In genomic region chr6:17748866-17749582, GRCm38 (mm10) we compare ENCODE assay signal across 8 mouse cellular contexts. TPM values are rescaled to one million over a fixed set of nuclear protein-coding genes. Genes with fewer than 3 reads are reported as not detected.
A peak's percentile ranks its signal among the peaks of the same experiment; 100 is the strongest.
DNase-seq lines count a peak whose midpoint lies in the region; ATAC-seq and TF ChIP-seq lines count a peak whose summit lies in the region.

No protein-coding gene starts in this region.

- whole genome bisulfite sequencing in kidney, adult 2 months, result 14% methylated on average over 18 of the region's 18 CpGs
- 6% methylated on average over 18 of the region's 18 CpGs for WGBS in limb, embryonic 11.5 days
- WGBS in midbrain, embryonic 12.5 days, result under 1% methylated on average over 18 of the region's 18 CpGs

- H3K9ac ChIP-seq in limb, embryonic 11.5 days (ENCODE audit: low read length), result peak overlapping the region; percentile 60
- H3K9ac ChIP-seq in midbrain, embryonic 12.5 days (replicated peaks), result peak overlapping the region; percentile 84

- peak overlapping the region; percentile 61 for H3K27ac ChIP-seq in cortical plate, adult 2 months (ENCODE audit: insufficient read depth, low read length)
- H3K27ac ChIP-seq in kidney, adult 2 months (ENCODE audit: insufficient read depth, low read depth, low read length), result no peak overlapping the region
- no peak overlapping the region for H3K27ac ChIP-seq in limb, embryonic 11.5 days (replicated peaks; ENCODE audit: low read depth, low read length)
- H3K27ac ChIP-seq in midbrain, embryonic 12.5 days (replicated peaks), result peak overlapping the region; percentile 98

- no peaks in the 10 kb centered on the region for H3K36me3 ChIP-seq in kidney, adult 2 months (ENCODE audit: control insufficient read depth, insufficient read depth, low read length)
- no peaks in the 10 kb centered on the region for H3K36me3 ChIP-seq in limb, embryonic 11.5 days (ENCODE audit: control insufficient read depth, insufficient read depth, low read length)
- H3K36me3 ChIP-seq in midbrain, embryonic 12.5 days, result no peaks in the 10 kb centered on the region

- no peak for TF ChIP-seq CTCF in cortical plate, adult 2 months (IDR thresholded peaks at IDR 0.05; ENCODE audit: extremely low read depth, insufficient read depth, low read length)
- no peak for TF ChIP-seq CTCF in kidney, adult 2 months (conservative IDR thresholded peaks at IDR 0.05; ENCODE audit: insufficient read depth, insufficient read length, low read depth, low read length)

- peak; percentile 100 for TF ChIP-seq POLR2A in cortical plate, adult 2 months (IDR thresholded peaks at IDR 0.05; ENCODE audit: extremely low read depth, insufficient read depth, low read length)
- no peak for TF ChIP-seq POLR2A in kidney, adult 2 months (IDR thresholded peaks at IDR 0.05; ENCODE audit: low read depth, low read length)

- peak overlapping the region; percentile 58 for H3K4me2 ChIP-seq in limb, embryonic 11.5 days (ENCODE audit: low read depth, severe bottlenecking)
- peak overlapping the region; percentile 61 for H3K4me2 ChIP-seq in midbrain, embryonic 12.5 days (replicated peaks)

- intact Hi-C loops in heart, postnatal 25 days (cut with DNase I), result no loop called here

- H3K4me1 ChIP-seq in cortical plate, adult 2 months (ENCODE audit: control insufficient read depth, insufficient read depth, low read length), result peaks cover 2% of the 10 kb centered on the region; the same call in 1 of the 2 replicates
- H3K4me1 ChIP-seq in kidney, adult 2 months (ENCODE audit: control insufficient read depth, insufficient read depth, low read length), result peaks cover 4% of the 10 kb centered on the region; the same call in 1 of the 2 replicates
- H3K4me1 ChIP-seq in limb, embryonic 11.5 days (ENCODE audit: control insufficient read depth, insufficient read depth, low read length), result peaks cover 4% of the 10 kb centered on the region; the same call in 1 of the 2 replicates
- peaks cover 15% of the 10 kb centered on the region for H3K4me1 ChIP-seq in midbrain, embryonic 12.5 days

- H3K27me3 ChIP-seq in kidney, adult 2 months (replicated peaks; ENCODE audit: control insufficient read depth, insufficient read depth, low read length), result no peaks in the 10 kb centered on the region
- no peaks in the 10 kb centered on the region for H3K27me3 ChIP-seq in limb, embryonic 11.5 days (ENCODE audit: control insufficient read depth, insufficient read depth, low read length)
- H3K27me3 ChIP-seq in midbrain, embryonic 12.5 days, result no peaks in the 10 kb centered on the region

- H3K4me3 ChIP-seq in cortical plate, adult 2 months (ENCODE audit: insufficient read depth, low read length), result peak overlapping the region; percentile 50
- peak overlapping the region; percentile 38; the same call in 1 of the 2 replicates for H3K4me3 ChIP-seq in kidney, adult 2 months (ENCODE audit: insufficient read depth, low read depth, low read length)
- peak overlapping the region; percentile 28 for H3K4me3 ChIP-seq in limb, embryonic 11.5 days (ENCODE audit: low read depth, low read length)
- H3K4me3 ChIP-seq in midbrain, embryonic 12.5 days, result peak overlapping the region; percentile 59

- peak; percentile 96 for DNase-seq in heart, adult 11 months
- DNase-seq in heart, postnatal 25 days (ENCODE audit: low spot score), result no peak
- peak; percentile 40 for DNase-seq in kidney, adult 2 months
- DNase-seq in limb, embryonic 11.5 days (ENCODE audit: low spot score), result peak; percentile 73
- peak; percentile 22 for DNase-seq in skeletal muscle tissue, adult 2 months (ENCODE audit: low read depth, low spot score)

- no peaks in the 10 kb centered on the region for H3K9me3 ChIP-seq in limb, embryonic 11.5 days (ENCODE audit: control insufficient read depth, low read length)
- H3K9me3 ChIP-seq in midbrain, embryonic 12.5 days, result no peaks in the 10 kb centered on the region

- peak; percentile 83 for ATAC-seq in granulocyte monocyte progenitor cell, adult 5-6 weeks (replicated peaks; ENCODE audit: poor library complexity, severe bottlenecking)
- ATAC-seq in limb, embryonic 11.5 days (ENCODE audit: insufficient number of reproducible peaks, low FRiP score, low TSS enrichment, low read depth), result peak; percentile 96
- ATAC-seq in midbrain, embryonic 12.5 days (ENCODE audit: low FRiP score, low read depth), result peak; percentile 100

RNA-seq across cellular contexts. Expression of gene St7, which starts 56.3 kb away (rescaled TPM):
- 10 to 100 TPM; 16.6 to 16.7 TPM for total RNA-seq in heart, postnatal 25 days (2021)
- polyA plus RNA-seq in cortical plate, adult 2 months (2012; rRNA removed), result 22.8 and 26.3 TPM in 2 replicates
- total RNA-seq in granulocyte monocyte progenitor cell, adult 5-6 weeks (2014; fragmentation: Nextera tagmentation), result 30.0 and 31.2 TPM in 2 replicates
- 42.6 and 45.5 TPM in 2 replicates for total RNA-seq in granulocyte monocyte progenitor cell, adult 5-6 weeks (2017)
- polyA plus RNA-seq in kidney, adult 2 months (2012; rRNA removed), result 14.3 and 17.0 TPM in 2 replicates
- 20.0 and 20.9 TPM in 2 replicates for polyA plus RNA-seq in limb, embryonic 11.5 days (2014; fragmentation: Nextera tagmentation; extraction: Ambion mirVana)
- 45.2 and 51.6 TPM in 2 replicates for polyA plus RNA-seq in midbrain, embryonic 12.5 days (2016; fragmentation: Nextera tagmentation; extraction: Ambion mirVana)

Comparison
In these comparisons a context has a peak if more than half of its experiments do, and no peak if none do; other contexts are left out.
1. H3K27ac ChIP-seq: peak in cortical plate, adult 2 months (single experiment) and midbrain, embryonic 12.5 days (single experiment); none in kidney, adult 2 months (single experiment) and limb, embryonic 11.5 days (single experiment).
2. Peak in every context shown above with its lines, with median percentiles within 50 percentile points of each other: H3K4me3 ChIP-seq and ATAC-seq.